Mouse (Mus musculus): Measurements from ENCODE around the gene Amigo3.
"Not testable (repeated sequence)": the region's sequence is repeated elsewhere in the genome, so short reads cannot be mapped to it uniquely, and the experiment has no call there.

DNA sequence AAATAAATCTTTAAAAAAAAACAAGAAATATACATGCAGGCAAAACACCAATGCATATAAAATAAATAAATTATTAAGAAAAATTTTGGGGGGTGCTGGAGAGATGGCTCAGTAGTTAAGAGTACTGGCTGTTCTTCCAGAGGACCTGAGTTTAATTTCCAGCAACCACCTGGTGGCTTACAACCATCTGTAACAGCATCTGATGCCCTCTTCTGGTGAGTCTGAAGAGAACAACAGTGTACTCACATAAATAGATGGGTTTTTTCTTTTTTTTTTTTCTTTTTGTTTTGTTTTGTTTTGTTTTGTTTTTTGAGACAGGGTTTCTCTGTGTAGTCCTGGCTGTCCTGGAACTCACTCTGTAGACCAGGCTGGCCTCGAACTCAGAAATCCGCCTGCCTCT is 39.4 kb upstream of the Amigo3 start:
- not testable (repeated sequence) for TF ChIP-seq CTCF (IDR thresholded peaks at IDR 0.05; ENCODE audit: low read depth, low read length); GATA1 (IDR thresholded peaks at IDR 0.05; ENCODE audit: borderline replicate concordance, low read length); TAL1 (conservative IDR thresholded peaks at IDR 0.05; ENCODE audit: low read depth, low read length); POLR2AphosphoS5 (IDR thresholded peaks at IDR 0.05; ENCODE audit: insufficient replicate concordance, low read depth, low read length); GATA2 (IDR thresholded peaks at IDR 0.05; ENCODE audit: borderline replicate concordance, low read depth, low read length)

Measured in G1E (cell line).